Mouse (Mus musculus): ENCODE measurements around the gene Gm11983. TPM values are rescaled to one million over a fixed set of nuclear protein-coding genes. Genes with fewer than 3 reads are reported as not detected.
"Not testable (repeated sequence)": the region's sequence is repeated elsewhere in the genome, so short reads cannot be mapped to it uniquely, and the experiment has no call there.

The Gm11983 gene
- not detected for total RNA-seq (2021)

- intact Hi-C loops (cut with DNase I), result no loop called here
Observed at GRCm38 (mm10) chr11:6837554-6837953, at the start of gene Gm11983. Gm11983 (minus strand) TSS chr11:6837654.

GRCm38 (mm10) chr11:6883045-6883444, 45.6 kb upstream of the Gm11983 start:
- intact Hi-C loops (cut with DNase I); DNase-seq (ENCODE audit: low spot score): not testable (repeated sequence)

More at GRCm38 (mm10) chr11:6837554-6837953, at the start of gene Gm11983:
- DNase-seq (ENCODE audit: low spot score), result no peak

- intact Hi-C loops (cut with DNase I), result no loop called here
Observed at GRCm38 (mm10) chr11:6881614-6882013, 44.2 kb upstream of the Gm11983 start.

GRCm38 (mm10) chr11:6877740-6878139, 40.3 kb upstream of the Gm11983 start:
- no peak for DNase-seq (ENCODE audit: low spot score)
- intact Hi-C loops (cut with DNase I), result no loop called here

More at GRCm38 (mm10) chr11:6881614-6882013, 44.2 kb upstream of the Gm11983 start:
- no peak for DNase-seq (ENCODE audit: low spot score)

- no peak for DNase-seq (ENCODE audit: low spot score)
- intact Hi-C loops (cut with DNase I), result no loop called here
Observed at GRCm38 (mm10) chr11:6870947-6871346, 33.5 kb upstream of the Gm11983 start.

- intact Hi-C loops (cut with DNase I), result no loop called here
Observed at GRCm38 (mm10) chr11:6865536-6865935, 28.1 kb upstream of the Gm11983 start.

GRCm38 (mm10) chr11:6862185-6862584, 24.7 kb upstream of the Gm11983 start:
- intact Hi-C loops (cut with DNase I), result no loop called here
- DNase-seq (ENCODE audit: low spot score), result no peak

More at GRCm38 (mm10) chr11:6865536-6865935, 28.1 kb upstream of the Gm11983 start:
- DNase-seq (ENCODE audit: low spot score), result no peak

- intact Hi-C loops (cut with DNase I), result no loop called here
- no peak for DNase-seq (ENCODE audit: low spot score)
Observed at GRCm38 (mm10) chr11:6859898-6860858, 22.7 kb upstream of the Gm11983 start.

- DNase-seq (ENCODE audit: low spot score), result no peak
- intact Hi-C loops (cut with DNase I), result no loop called here
Observed at GRCm38 (mm10) chr11:6859096-6859495, 21.6 kb upstream of the Gm11983 start.

GRCm38 (mm10) chr11:6855942-6856341, 18.5 kb upstream of the Gm11983 start:
- no peak for DNase-seq (ENCODE audit: low spot score)
- intact Hi-C loops (cut with DNase I), result no loop called here

GRCm38 (mm10) chr11:6853366-6853765, 15.9 kb upstream of the Gm11983 start:
- DNase-seq (ENCODE audit: low spot score); intact Hi-C loops (cut with DNase I): not testable (repeated sequence)

- intact Hi-C loops (cut with DNase I), result no loop called here
- no peak for DNase-seq (ENCODE audit: low spot score)
Observed at GRCm38 (mm10) chr11:6843831-6844230, 6.4 kb upstream of the Gm11983 start.

GRCm38 (mm10) chr11:6842160-6842559, 4.7 kb upstream of the Gm11983 start:
- intact Hi-C loops (cut with DNase I), result no loop called here

GRCm38 (mm10) chr11:6840775-6841174, 3.3 kb upstream of the Gm11983 start:
- intact Hi-C loops (cut with DNase I), result no loop called here
- DNase-seq (ENCODE audit: low spot score), result no peak

More at GRCm38 (mm10) chr11:6842160-6842559, 4.7 kb upstream of the Gm11983 start:
- no peak for DNase-seq (ENCODE audit: low spot score)

- DNase-seq (ENCODE audit: low spot score), result no peak
- intact Hi-C loops (cut with DNase I), result no loop called here
Observed at GRCm38 (mm10) chr11:6834636-6835035, 2.8 kb downstream of the Gm11983 start.

- DNase-seq (ENCODE audit: low spot score), result no peak
- intact Hi-C loops (cut with DNase I), result no loop called here
Observed at GRCm38 (mm10) chr11:6833731-6834130, 3.7 kb downstream of the Gm11983 start.

- intact Hi-C loops (cut with DNase I), result no loop called here
Observed at GRCm38 (mm10) chr11:6831931-6832330, 5.5 kb downstream of the Gm11983 start.

GRCm38 (mm10) chr11:6828196-6828595, 9.3 kb downstream of the Gm11983 start:
- intact Hi-C loops (cut with DNase I), result no loop called here
- no peak for DNase-seq (ENCODE audit: low spot score)

More at GRCm38 (mm10) chr11:6831931-6832330, 5.5 kb downstream of the Gm11983 start:
- DNase-seq (ENCODE audit: low spot score), result no peak

- intact Hi-C loops (cut with DNase I), result no loop called here
- no peak for DNase-seq (ENCODE audit: low spot score)
Observed at GRCm38 (mm10) chr11:6826157-6826556, 11.3 kb downstream of the Gm11983 start.

- DNase-seq (ENCODE audit: low spot score), result no peak
- intact Hi-C loops (cut with DNase I), result no loop called here
Observed at GRCm38 (mm10) chr11:6823176-6823575, 14.3 kb downstream of the Gm11983 start.

- DNase-seq (ENCODE audit: low spot score), result no peak
Observed at GRCm38 (mm10) chr11:6814486-6814885, 23.0 kb downstream of the Gm11983 start.

More at GRCm38 (mm10) chr11:6814486-6814885, 23.0 kb downstream of the Gm11983 start:
- intact Hi-C loops (cut with DNase I), result no loop called here

Data from heart, postnatal 25 days (tissue).